Mouse (Mus musculus) midbrain, embryonic 14.5 days (tissue): Measurements from ENCODE around the gene Gk2. TPM values are rescaled to one million over a fixed set of nuclear protein-coding genes. Genes with fewer than 3 reads are reported as not detected.

Source experiments
- ATAC-seq: fragments of 200-750 bp; cut with Nextera tagmentation; 2 replicates; pipeline ENCODE4 v1.8.0; 2017; ENCODE audit warnings: moderate number of reproducible peaks, moderate library complexity; ENCODE audit not compliant: low FRiP score, low TSS enrichment
- DNase-seq: peaks from one replicate; pipeline ENCODE4 v3.0.0-alpha.2; 2015
- H3K27ac ChIP-seq: fragments of 300-500 bp; sonication (generic); replicated peaks from 2 replicates; pipeline ENCODE4 v1.5.1; 2014; ENCODE audit warnings: mild to moderate bottlenecking, low read depth, low read length, moderate library complexity
- H3K27me3 ChIP-seq: fragments of 300-500 bp; sonication (generic); 2 replicates; pipeline ENCODE4 v1.6.1; 2014; ENCODE audit warnings: low read length, control low read depth, mixed read lengths; ENCODE audit not compliant: control insufficient read depth, insufficient read depth
- H3K36me3 ChIP-seq: fragments of 300-500 bp; sonication (generic); 2 replicates; pipeline ENCODE4 v1.6.1; 2014; ENCODE audit warnings: low read length, control low read depth; ENCODE audit not compliant: control insufficient read depth, insufficient read depth
- H3K4me1 ChIP-seq: fragments of 300-500 bp; sonication (generic); 2 replicates; pipeline ENCODE4 v1.6.1; 2014; ENCODE audit warnings: mild to moderate bottlenecking, antibody characterized with exemption, low read length, control low read depth; ENCODE audit not compliant: control insufficient read depth, insufficient read depth
- H3K4me2 ChIP-seq: fragments of 300-500 bp; sonication (generic); 2 replicates; pipeline ENCODE4 v1.6.1; 2014; ENCODE audit warnings: mild to moderate bottlenecking, low read length, moderate library complexity
- H3K4me3 ChIP-seq: fragments of 300-500 bp; sonication (generic); replicated peaks from 2 replicates; pipeline ENCODE4 v1.5.1; 2014; ENCODE audit warnings: low read depth, low read length
- H3K9ac ChIP-seq: fragments of 300-500 bp; sonication (generic); replicated peaks from 2 replicates; pipeline ENCODE4 v1.6.1; 2014; ENCODE audit warnings: mild to moderate bottlenecking, low read length, moderate library complexity
- H3K9me3 ChIP-seq: fragments of 300-500 bp; sonication (generic); 2 replicates; pipeline ENCODE4 v1.6.1; 2016; ENCODE audit warnings: low read length, control low read depth, mixed read lengths; ENCODE audit not compliant: control insufficient read depth
- WGBS: fragments of 180-500 bp; shearing (Covaris S2); extraction: QIAGEN DNeasy Blood & Tissue Kit; methylation state at CpG from one replicate; pipeline ENCODE4 v1.1.7; 2014; 5-methylcytosine and 5-hydroxymethylcytosine counted together
- polyA plus RNA-seq: library from polyadenylated mRNA; unstranded; fragments of >200 nt; fragmentation: Nextera tagmentation; extraction: Ambion mirVana; gene quantifications from 2 replicates; pipeline ENCODE4 v1.2.1, GENCODE M21; 2014

The Gk2 gene
- polyA plus RNA-seq, 1 experiment from 2014 or later = not detected

DNA sequence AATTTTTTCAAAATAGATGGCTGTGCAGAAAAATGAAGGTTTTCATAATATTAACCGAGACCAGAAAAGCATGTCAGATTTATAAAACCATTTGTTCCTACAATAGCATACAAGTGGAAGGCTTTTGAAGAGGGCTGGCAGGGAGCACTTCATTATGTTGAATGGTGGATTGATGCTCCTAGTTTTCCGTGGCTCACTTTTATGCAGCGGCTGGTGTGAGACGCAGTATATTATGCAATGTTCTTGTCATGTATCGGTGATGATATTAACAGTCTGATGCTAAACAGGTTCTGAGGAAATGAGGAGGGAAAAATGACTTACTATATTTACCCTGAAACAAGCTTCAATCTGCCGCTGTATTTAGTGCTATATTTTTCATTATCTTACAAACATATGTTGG is 46.6 kb downstream of the Gk2 start:
- H3K4me2 ChIP-seq = no peak overlapping the region
- WGBS = 50% methylated on average over 6 of the region's 6 CpGs
- H3K36me3 ChIP-seq = no peaks in the 10 kb centered on the region
- no peaks in the 10 kb centered on the region for H3K9me3 ChIP-seq
- DNase-seq = peak; percentile 38
- H3K4me1 ChIP-seq = peaks cover 8% of the 10 kb centered on the region; the same call in 1 of the 2 replicates
- H3K9ac ChIP-seq = no peak overlapping the region
- H3K27ac ChIP-seq = 0 out of 2 replicates have a peak overlapping the region, but pooled peaks have one; percentile 14
- H3K4me3 ChIP-seq = no peak overlapping the region
- no peaks in the 10 kb centered on the region for H3K27me3 ChIP-seq
- no peak for ATAC-seq

DNA sequence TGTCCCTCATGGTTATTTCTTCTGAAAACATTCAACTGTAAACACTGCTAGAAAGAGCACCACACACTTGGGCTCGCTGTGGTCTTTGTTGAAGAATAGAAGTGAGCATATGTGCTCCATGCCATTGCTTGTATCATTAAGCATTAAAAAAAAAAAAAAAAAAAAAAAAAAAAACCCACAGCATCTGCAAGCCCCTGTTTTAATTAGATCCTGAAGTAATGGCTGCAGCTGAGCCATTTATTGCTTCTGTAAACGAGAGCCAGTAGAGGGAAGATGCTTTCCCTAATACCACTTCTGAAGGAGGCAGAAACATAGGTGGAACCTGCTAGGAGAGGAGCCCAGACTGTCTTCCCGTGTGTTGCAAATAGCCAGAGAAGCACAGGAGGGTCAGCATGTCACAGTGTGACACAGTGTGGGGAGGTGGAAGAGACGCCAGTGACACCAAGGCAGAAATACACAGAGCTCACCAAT is 47.6 kb downstream of the Gk2 start:
- H3K36me3 ChIP-seq = no peaks in the 10 kb centered on the region
- ATAC-seq (no peak; the same call in 1 of the 2 replicates), DNase-seq (peak; percentile 23)
- no peaks in the 10 kb centered on the region for H3K27me3 ChIP-seq
- H3K4me2 ChIP-seq = no peak overlapping the region
- H3K9me3 ChIP-seq = no peaks in the 10 kb centered on the region
- H3K4me3 ChIP-seq = no peak overlapping the region
- peak overlapping the region; percentile 53; the same call in 1 of the 2 replicates for H3K27ac ChIP-seq
- H3K9ac ChIP-seq = no peak overlapping the region
- peaks cover 8% of the 10 kb centered on the region; the same call in 1 of the 2 replicates for H3K4me1 ChIP-seq
- 47% methylated on average over 4 of the region's 4 CpGs for WGBS

Other genes starting within 250 kb of the Gk2 start
- gene Naa11, start 64.6 kb downstream of the Gk2 start, polyA plus RNA-seq = not detected in 2 replicates